Mouse (Mus musculus): ENCODE measurements around the gene Nxph3. TPM values are rescaled to one million over a fixed set of nuclear protein-coding genes. Genes with fewer than 3 reads are reported as not detected.

Nxph3 gene
- total RNA-seq, 2 experiments from 2014 or later: 0.37 to 0.93 TPM

DNA sequence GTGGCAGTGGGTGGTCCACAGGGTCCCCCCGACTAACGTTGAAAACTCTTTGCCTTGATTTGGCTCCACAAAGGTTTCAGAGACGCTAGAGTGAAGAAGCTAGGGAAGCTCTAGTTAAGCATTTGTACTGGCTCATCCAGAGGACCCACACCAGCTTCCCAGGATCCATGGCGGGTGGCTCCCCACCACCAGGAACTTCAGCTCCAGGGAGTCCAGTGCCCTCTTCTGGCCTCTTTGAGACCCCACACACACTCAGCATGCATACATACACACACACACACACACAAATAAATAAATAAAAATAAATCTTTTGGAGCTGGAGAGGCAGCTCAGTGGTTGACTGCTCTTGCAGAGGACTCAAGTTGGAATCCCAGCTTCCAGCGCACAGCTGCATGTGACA is 16.4 kb downstream of the Nxph3 start:
- DNase-seq: no peak
- intact Hi-C loops (cut with DNase I): no loop called here

DNA sequence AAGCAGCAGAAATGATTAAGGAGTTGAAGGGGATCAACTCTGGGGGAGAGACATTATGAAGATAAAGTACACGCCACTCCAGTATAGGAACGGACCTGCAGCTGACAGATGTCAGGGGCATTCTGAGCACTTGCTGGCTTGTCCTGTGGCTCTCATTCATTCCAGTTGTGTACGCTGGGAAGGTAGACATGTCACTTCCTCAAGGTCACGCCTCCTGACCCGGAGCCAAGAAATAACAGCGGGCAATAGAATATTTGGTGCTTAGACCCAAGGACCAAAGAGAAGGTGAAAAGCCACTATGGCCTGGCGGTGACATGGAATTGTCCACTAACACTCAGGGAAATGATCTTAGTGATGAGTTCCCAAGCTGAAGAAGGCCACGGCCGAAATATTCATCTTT is 18.5 kb downstream of the Nxph3 start:
- peak in 1 of 2 experiments; percentile 26 for DNase-seq
- intact Hi-C loops (cut with DNase I): no loop called here

GRCm38 (mm10) chr11:95494374-95494773 is 20.0 kb downstream of the Nxph3 start:
- intact Hi-C loops (cut with DNase I): no loop called here

DNA sequence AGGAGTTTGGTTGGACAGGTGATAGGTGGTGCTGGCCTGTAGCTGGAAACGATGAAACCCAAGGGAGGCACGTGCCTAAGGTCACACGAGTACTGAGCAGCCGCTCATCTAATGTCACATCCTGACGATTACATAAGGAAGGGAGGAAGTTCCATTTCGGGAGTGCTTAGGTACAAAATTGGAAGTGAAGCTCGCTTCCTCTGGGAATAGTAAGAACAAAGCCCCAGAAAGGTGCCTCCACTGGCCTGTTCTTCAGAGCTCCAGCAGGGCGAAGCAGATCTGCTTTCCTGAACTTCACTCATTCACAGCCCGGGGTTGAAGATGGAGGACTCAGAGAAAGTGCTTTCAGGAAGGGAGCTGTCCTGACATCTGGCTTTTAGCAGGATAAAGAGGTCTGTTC is 20.4 kb downstream of the Nxph3 start:
- intact Hi-C loops (cut with DNase I): no loop called here
- no peak for DNase-seq

More at GRCm38 (mm10) chr11:95494374-95494773, 20.0 kb downstream of the Nxph3 start:
- no peak for DNase-seq

DNA sequence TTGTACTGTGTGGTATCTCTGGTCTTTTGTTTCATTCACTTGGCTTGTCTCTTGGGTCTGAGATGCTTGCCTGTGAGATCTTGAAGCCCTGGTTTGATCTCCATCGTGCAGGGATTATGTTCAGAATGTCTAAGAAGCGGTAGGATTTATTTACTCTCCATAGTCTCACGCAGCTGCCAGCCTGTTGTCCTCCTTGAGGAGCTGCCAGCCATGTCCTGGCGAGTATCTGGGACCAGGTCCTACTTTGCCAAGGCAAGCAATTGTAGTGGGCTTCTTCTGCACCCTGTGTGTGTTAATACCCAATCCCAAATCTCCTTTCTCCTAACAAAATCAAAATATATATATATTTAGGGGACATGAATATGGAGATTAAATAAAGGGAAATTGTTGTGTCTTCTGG is 21.4 kb downstream of the Nxph3 start:
- no peak for DNase-seq
- intact Hi-C loops (cut with DNase I): no loop called here

DNA sequence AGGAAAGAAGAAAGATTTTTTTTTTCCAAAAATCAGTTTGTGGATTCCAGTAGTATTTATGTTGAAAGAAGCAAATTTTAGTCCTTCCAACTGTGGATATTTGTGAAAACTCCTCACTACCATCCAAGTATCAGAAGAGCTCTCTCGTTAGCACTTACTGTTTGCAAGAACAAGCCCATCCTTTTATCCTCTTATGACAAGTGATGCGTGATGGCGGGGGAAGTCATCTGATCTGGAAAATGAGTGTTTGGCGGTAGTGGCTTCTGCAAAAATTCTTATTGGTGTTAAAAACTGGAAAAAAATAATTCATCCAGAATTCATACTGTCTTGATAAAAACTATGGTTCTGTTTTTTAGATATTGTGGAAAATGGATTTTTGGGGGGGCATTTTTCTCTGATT is 22.1 kb downstream of the Nxph3 start:
- DNase-seq: no peak
- intact Hi-C loops (cut with DNase I): no loop called here

GRCm38 (mm10) chr11:95490104-95490503 is 24.3 kb downstream of the Nxph3 start:
- no peak for DNase-seq
- intact Hi-C loops (cut with DNase I): no loop called here

GRCm38 (mm10) chr11:95487237-95487636 is 27.1 kb downstream of the Nxph3 start:
- no peak for DNase-seq
- intact Hi-C loops (cut with DNase I): no loop called here

DNA sequence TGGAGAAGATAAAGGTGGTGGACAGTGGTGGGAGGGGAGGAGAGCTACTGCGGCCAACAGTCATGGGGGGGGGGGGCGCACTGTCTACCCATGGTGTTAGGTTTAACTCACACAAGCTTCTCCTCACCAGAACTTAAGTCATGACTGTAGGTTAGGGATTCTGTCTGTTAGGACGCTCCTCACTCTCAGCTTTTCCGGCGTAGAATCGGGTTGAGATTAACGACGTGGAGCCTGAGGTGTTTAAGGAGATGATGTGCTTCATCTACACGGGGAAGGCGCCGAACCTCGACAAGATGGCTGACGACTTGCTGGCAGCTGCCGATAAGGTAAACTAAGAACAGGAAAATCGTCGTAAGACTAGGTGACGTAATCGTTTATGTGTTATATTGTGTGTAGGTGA is 28.7 kb downstream of the Nxph3 start:
- DNase-seq: no peak
- intact Hi-C loops (cut with DNase I): no loop called here

GRCm38 (mm10) chr11:95480662-95481061 is 33.7 kb downstream of the Nxph3 start:
- no peak for DNase-seq
- intact Hi-C loops (cut with DNase I): no loop called here

DNA sequence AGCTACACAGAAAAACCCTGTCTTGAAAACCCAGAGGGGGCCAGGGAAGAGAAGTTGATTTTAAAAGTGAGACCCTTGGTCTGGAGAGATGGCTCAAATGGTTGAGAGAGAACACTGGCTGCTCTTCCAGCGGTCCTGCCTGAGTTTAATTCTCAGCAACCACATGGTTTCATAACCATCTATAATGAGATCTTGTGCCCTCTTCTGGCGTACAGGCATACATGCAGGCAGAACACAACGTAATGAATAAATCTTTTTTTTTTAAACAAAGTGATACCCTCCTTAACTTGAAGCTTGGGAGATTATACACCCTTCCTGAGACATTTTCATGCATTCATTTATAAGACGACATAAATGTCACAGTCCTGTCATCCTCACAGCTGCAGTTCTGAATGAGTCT is 34.9 kb downstream of the Nxph3 start:
- intact Hi-C loops (cut with DNase I): no loop called here
- DNase-seq: no peak

DNA sequence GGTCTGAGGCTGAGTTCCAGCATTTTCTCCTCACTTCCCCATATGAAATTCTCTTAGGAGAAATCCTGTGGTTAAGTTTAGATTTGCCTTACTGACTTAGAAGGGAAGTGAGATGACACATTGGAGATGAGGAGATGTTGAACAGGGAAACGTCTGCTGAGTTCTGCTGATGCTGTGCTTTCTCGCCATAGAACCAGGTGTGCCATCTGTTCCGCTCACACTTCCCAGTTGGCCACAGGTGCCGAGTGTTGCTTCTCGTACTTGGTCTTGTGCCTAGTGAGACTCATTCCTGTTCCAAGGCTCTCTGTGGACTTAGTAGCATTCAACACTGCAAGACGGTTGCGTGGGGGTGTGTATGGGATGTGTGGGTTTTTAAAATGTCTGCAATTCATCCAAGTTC is 38.0 kb downstream of the Nxph3 start:
- intact Hi-C loops (cut with DNase I): no loop called here
- no peak for DNase-seq

DNA sequence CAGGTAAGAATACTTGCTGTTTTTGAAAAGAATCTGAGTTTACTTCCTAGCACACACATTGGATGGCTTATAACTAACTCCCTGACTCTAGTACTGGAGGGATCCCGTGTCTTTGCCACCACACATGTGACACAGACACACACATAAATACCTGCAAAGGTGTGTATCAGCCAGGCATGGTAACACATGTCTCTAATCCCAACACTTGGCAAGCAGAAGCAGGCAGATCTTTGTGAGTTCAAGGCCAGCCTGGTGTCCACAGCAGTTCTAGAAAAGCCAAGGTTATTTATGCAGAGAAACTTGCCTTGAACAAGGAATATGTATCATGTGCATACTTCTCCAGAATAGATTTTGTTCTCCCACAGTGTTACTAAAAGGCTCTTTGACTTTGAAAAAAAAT is 40.9 kb downstream of the Nxph3 start:
- no peak for DNase-seq
- intact Hi-C loops (cut with DNase I): no loop called here

DNA sequence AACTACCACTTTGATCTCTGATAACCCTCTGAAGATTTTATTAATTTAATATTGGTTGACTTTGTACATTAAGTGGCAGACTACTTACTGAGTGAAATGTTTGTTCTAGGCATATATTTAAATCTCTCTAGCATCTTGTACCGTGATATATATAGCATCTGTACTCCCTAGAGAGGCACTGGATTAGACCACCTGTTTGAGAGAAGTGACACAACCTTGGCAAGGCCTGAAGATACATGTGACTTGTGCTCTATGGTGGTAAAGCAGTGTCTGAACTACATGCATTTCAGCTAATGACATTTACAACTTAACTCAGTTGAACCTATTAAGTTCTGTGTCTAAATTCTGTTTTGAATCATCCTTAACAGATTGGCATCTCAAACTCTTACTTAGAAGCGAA is 41.4 kb downstream of the Nxph3 start:
- DNase-seq: no peak
- intact Hi-C loops (cut with DNase I): no loop called here

DNA sequence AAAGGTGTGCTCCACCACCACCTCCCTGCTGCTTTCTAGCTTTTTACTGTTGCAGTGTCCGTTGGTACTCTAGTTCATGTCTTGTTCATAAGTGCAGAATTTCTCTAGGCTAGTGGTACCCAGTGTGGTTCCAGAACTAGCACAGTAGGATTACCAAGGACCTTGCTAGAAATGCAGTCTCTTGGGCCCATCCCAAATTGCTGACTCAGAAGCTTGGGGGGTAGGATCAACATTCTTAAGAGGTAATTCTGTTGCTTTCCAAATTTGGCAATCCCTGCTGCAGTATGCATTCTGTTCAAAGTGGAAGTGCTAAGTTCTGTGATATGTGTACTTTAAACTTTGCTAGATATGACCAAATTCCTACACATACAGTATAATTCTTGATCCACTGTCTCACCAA is 46.6 kb downstream of the Nxph3 start:
- no peak for DNase-seq
- intact Hi-C loops (cut with DNase I): no loop called here

- DNase-seq: no peak
- intact Hi-C loops (cut with DNase I): no loop called here
Observed at GRCm38 (mm10) chr11:95462168-95462567, 52.2 kb downstream of the Nxph3 start.

DNA sequence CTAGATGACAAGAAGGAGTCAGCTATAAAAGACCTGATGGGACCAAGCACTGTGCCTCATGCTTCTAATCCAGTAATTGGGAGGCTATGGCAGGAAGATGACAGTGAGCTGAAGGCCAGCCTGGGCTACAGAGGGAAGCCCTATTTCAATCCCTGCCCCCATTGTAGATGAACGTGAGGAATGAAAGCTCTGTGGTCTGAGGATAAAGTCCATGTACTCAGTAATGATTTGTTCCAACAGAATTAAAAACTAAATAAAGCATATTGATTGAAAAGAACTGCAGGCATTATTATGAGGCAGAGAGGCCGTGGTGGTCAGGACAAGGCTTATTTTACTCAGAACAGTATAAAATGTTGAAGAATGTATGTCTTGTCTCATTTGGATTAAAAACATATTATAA is 53.5 kb downstream of the Nxph3 start:
- no peak for DNase-seq
- intact Hi-C loops (cut with DNase I): no loop called here

Other genes starting within 250 kb of the Nxph3 start
- gene Kat7, start 204.3 kb downstream of the Nxph3 start, total RNA-seq (2021): 10 to 100 TPM; 30.6 to 32.2 TPM
- gene Fam117a, start 177.6 kb downstream of the Nxph3 start, total RNA-seq (2021): 10 to 100 TPM; 11.3 to 14.0 TPM
- gene Slc35b1, start 129.9 kb downstream of the Nxph3 start, total RNA-seq (2021): 10 to 100 TPM; 35.2 to 42.4 TPM
- 100 to 1,000 TPM; 169 to 171 TPM for gene Spop, start 100.5 kb downstream of the Nxph3 start, total RNA-seq (2021)
- 1 to 10 TPM; 1.1 to 2.0 TPM for gene Ngfr, start 73.2 kb upstream of the Nxph3 start, total RNA-seq (2021)
- 100 to 1,000 TPM; 338 to 341 TPM for gene Phb, start 152.4 kb upstream of the Nxph3 start, total RNA-seq (2021)
- 10 to 100 TPM; 45.9 to 46.5 TPM for gene Zfp652, start 198.1 kb upstream of the Nxph3 start, total RNA-seq (2021)
- under 1 TPM; 0.53 to 0.61 TPM for gene B130006D01Rik, start 209.0 kb upstream of the Nxph3 start, total RNA-seq (2021)